Mouse (Mus musculus) heart, postnatal 0 days (tissue): Measurements from ENCODE around the gene Rdh16f1.

Experiments used
- CTCF ChIP-seq: IDR thresholded peaks from 2 replicates; pipeline ENCODE4 v1.5.1; 2016; ENCODE audit warnings: antibody characterized with exemption, control low read depth, low read depth
- EP300 ChIP-seq: IDR thresholded peaks from 2 replicates; pipeline ENCODE4 v1.6.1; 2016; ENCODE audit warnings: antibody characterized with exemption, low read depth

- no peak for TF ChIP-seq EP300
- TF ChIP-seq CTCF, result no peak
Measured at GRCm38 (mm10) chr10:127730285-127730932, 29.2 kb upstream of the Rdh16f1 start.
